Mouse (Mus musculus): ENCODE results near the gene Cntfr. TPM values are rescaled to one million over a fixed set of nuclear protein-coding genes. Genes with fewer than 3 reads are reported as not detected.
"Not testable (repeated sequence)": the region's sequence is repeated elsewhere in the genome, so short reads cannot be mapped to it uniquely, and the experiment has no call there.

Gene Cntfr
- polyA plus RNA-seq, 1 experiment from 2014 or later: 6.4 TPM

- 2% methylated on average over 14 of the region's 14 CpGs for WGBS
- H3K9ac ChIP-seq; H3K27me3 ChIP-seq (replicated peaks); H3K9me3 ChIP-seq; H3K36me3 ChIP-seq; H3K27ac ChIP-seq; H3K4me2 ChIP-seq (replicated peaks); H3K4me3 ChIP-seq (replicated peaks): not testable (repeated sequence)
- ATAC-seq: peak; percentile 24; the same call in 1 of the 2 replicates
- peaks cover 16% of the 10 kb centered on the region; the same call in 1 of the 2 replicates for H3K4me1 ChIP-seq (replicated peaks)
These were observed 11.9 kb downstream of the Cntfr start for GRCm38 (mm10) chr4:41684931-41685453.

- 0 out of 2 replicates have a peak overlapping the region, but pooled peaks have one; percentile 36 for H3K27ac ChIP-seq
- peak overlapping the region; percentile 35; the same call in 1 of the 2 replicates for H3K4me2 ChIP-seq (replicated peaks)
- ATAC-seq: peak; percentile 32; the same call in 1 of the 2 replicates
These were observed 12.6 kb downstream of the Cntfr start for GRCm38 (mm10) chr4:41684131-41684930.

GRCm38 (mm10) chr4:41683303-41683702, 13.6 kb downstream of the Cntfr start:
- H3K9me3 ChIP-seq; H3K9ac ChIP-seq; H3K4me3 ChIP-seq (replicated peaks); H3K36me3 ChIP-seq; H3K27ac ChIP-seq; H3K27me3 ChIP-seq (replicated peaks): not testable (repeated sequence)
- WGBS: 4% methylated on average over 9 of the region's 27 CpGs
- Histone ChIP-seq H3K4me2 (replicated peaks) (peak overlapping the region; percentile 49), H3K4me1 (replicated peaks) (peaks cover 31% of the 10 kb centered on the region; the same call in 1 of the 2 replicates)
- peak; percentile 63 for ATAC-seq

More at GRCm38 (mm10) chr4:41684131-41684930, 12.6 kb downstream of the Cntfr start:
- WGBS: 6% methylated on average over 21 of the region's 27 CpGs
- H3K9me3 ChIP-seq; H3K36me3 ChIP-seq; H3K27me3 ChIP-seq (replicated peaks); H3K4me3 ChIP-seq (replicated peaks); H3K9ac ChIP-seq: not testable (repeated sequence)
- peaks cover 22% of the 10 kb centered on the region; the same call in 1 of the 2 replicates for H3K4me1 ChIP-seq (replicated peaks)

- Histone ChIP-seq H3K36me3 (no peaks in the 10 kb centered on the region), H3K4me1 (replicated peaks) (peaks cover 32% of the 10 kb centered on the region; the same call in 1 of the 2 replicates), H3K4me3 (replicated peaks) (no peak overlapping the region), H3K9me3 (no peaks in the 10 kb centered on the region), H3K27me3 (replicated peaks) (0 out of 2 replicates have a peak, but pooled peaks cover 5% of the 10 kb centered on the region), H3K27ac (0 out of 2 replicates have a peak overlapping the region, but pooled peaks have one; percentile 37), H3K4me2 (replicated peaks) (peak overlapping the region; percentile 3), H3K9ac (no peak overlapping the region; the same call in 1 of the 2 replicates)
- ATAC-seq: no peak
- 27% methylated on average over 6 of the region's 6 CpGs for WGBS
These were observed 14.1 kb downstream of the Cntfr start for GRCm38 (mm10) chr4:41682789-41683188.

GRCm38 (mm10) chr4:41681947-41682346, 14.9 kb downstream of the Cntfr start:
- H3K4me3 ChIP-seq (replicated peaks): no peak overlapping the region
- peaks cover 40% of the 10 kb centered on the region; the same call in 1 of the 2 replicates for H3K4me1 ChIP-seq (replicated peaks)
- no peak overlapping the region for H3K4me2 ChIP-seq (replicated peaks)
- ATAC-seq: no peak
- H3K27me3 ChIP-seq (replicated peaks): 0 out of 2 replicates have a peak, but pooled peaks cover 5% of the 10 kb centered on the region
- H3K36me3 ChIP-seq: no peaks in the 10 kb centered on the region
- H3K9me3 ChIP-seq: no peaks in the 10 kb centered on the region
- WGBS: 60% methylated on average over 10 of the region's 10 CpGs
- no peak overlapping the region for H3K9ac ChIP-seq
- no peak overlapping the region for H3K27ac ChIP-seq

- peaks cover 48% of the 10 kb centered on the region for H3K4me1 ChIP-seq (replicated peaks)
- no peaks in the 10 kb centered on the region for H3K9me3 ChIP-seq
- no peak overlapping the region for H3K27ac ChIP-seq
- no peak for ATAC-seq
- H3K36me3 ChIP-seq: no peaks in the 10 kb centered on the region
- no peak overlapping the region for H3K4me2 ChIP-seq (replicated peaks)
- 0 out of 2 replicates have a peak, but pooled peaks cover 5% of the 10 kb centered on the region for H3K27me3 ChIP-seq (replicated peaks)
- 56% methylated on average over 4 of the region's 4 CpGs for whole genome bisulfite sequencing
- H3K9ac ChIP-seq: no peak overlapping the region
- H3K4me3 ChIP-seq (replicated peaks): no peak overlapping the region
These were observed 15.7 kb downstream of the Cntfr start for GRCm38 (mm10) chr4:41681176-41681575.

- H3K27ac ChIP-seq: 0 out of 2 replicates have a peak overlapping the region, but pooled peaks have one; percentile 11
- WGBS: 35% methylated on average over 2 of the region's 2 CpGs
- no peaks in the 10 kb centered on the region for H3K36me3 ChIP-seq
- H3K9ac ChIP-seq: no peak overlapping the region
- ATAC-seq: 0 out of 2 replicates have a peak, but pooled peaks have one; percentile 24
- peaks cover 51% of the 10 kb centered on the region for H3K4me1 ChIP-seq (replicated peaks)
- H3K9me3 ChIP-seq: no peaks in the 10 kb centered on the region
- no peak overlapping the region for H3K4me2 ChIP-seq (replicated peaks)
- no peak overlapping the region for H3K4me3 ChIP-seq (replicated peaks)
- 0 out of 2 replicates have a peak, but pooled peaks cover 5% of the 10 kb centered on the region for H3K27me3 ChIP-seq (replicated peaks)
These were observed 17.6 kb downstream of the Cntfr start for GRCm38 (mm10) chr4:41679291-41679690.

- Histone ChIP-seq H3K4me3 (replicated peaks) (no peak overlapping the region), H3K9ac (no peak overlapping the region), H3K27me3 (replicated peaks) (0 out of 2 replicates have a peak, but pooled peaks cover 5% of the 10 kb centered on the region), H3K9me3 (no peaks in the 10 kb centered on the region), H3K4me2 (replicated peaks) (no peak overlapping the region), H3K27ac (0 out of 2 replicates have a peak overlapping the region, but pooled peaks have one; percentile 11), H3K4me1 (replicated peaks) (peaks cover 50% of the 10 kb centered on the region), H3K36me3 (no peaks in the 10 kb centered on the region)
- no peak for ATAC-seq
- WGBS: 65% methylated on average over 6 of the region's 6 CpGs
These were observed 18.0 kb downstream of the Cntfr start for GRCm38 (mm10) chr4:41678863-41679262.

GRCm38 (mm10) chr4:41677006-41677629, 19.8 kb downstream of the Cntfr start:
- peak; percentile 52 for ATAC-seq
- Histone ChIP-seq H3K4me1 (replicated peaks) (peaks cover 49% of the 10 kb centered on the region), H3K4me3 (replicated peaks) (no peak overlapping the region), H3K9me3 (no peaks in the 10 kb centered on the region), H3K27ac (0 out of 2 replicates have a peak overlapping the region, but pooled peaks have one; percentile 27), H3K36me3 (no peaks in the 10 kb centered on the region), H3K4me2 (replicated peaks) (no peak overlapping the region), H3K9ac (no peak overlapping the region), H3K27me3 (replicated peaks) (no peaks in the 10 kb centered on the region)
- WGBS: 43% methylated on average over 13 of the region's 13 CpGs

- ATAC-seq: no peak
- H3K36me3 ChIP-seq: no peaks in the 10 kb centered on the region
- no peaks in the 10 kb centered on the region for H3K9me3 ChIP-seq
- H3K27ac ChIP-seq: no peak overlapping the region
- H3K4me3 ChIP-seq (replicated peaks): no peak overlapping the region
- WGBS: 55% methylated on average over 17 of the region's 17 CpGs
- H3K27me3 ChIP-seq (replicated peaks): no peaks in the 10 kb centered on the region
- H3K4me1 ChIP-seq (replicated peaks): peaks cover 55% of the 10 kb centered on the region
- H3K4me2 ChIP-seq (replicated peaks): no peak overlapping the region
- no peak overlapping the region; the same call in 1 of the 2 replicates for H3K9ac ChIP-seq
These were observed 20.5 kb downstream of the Cntfr start for GRCm38 (mm10) chr4:41676248-41677005.

- H3K36me3 ChIP-seq: no peaks in the 10 kb centered on the region
- no peaks in the 10 kb centered on the region for H3K9me3 ChIP-seq
- no peak for ATAC-seq
- H3K9ac ChIP-seq: no peak overlapping the region
- H3K27me3 ChIP-seq (replicated peaks): no peaks in the 10 kb centered on the region
- no peak overlapping the region for H3K27ac ChIP-seq
- H3K4me1 ChIP-seq (replicated peaks): peaks cover 36% of the 10 kb centered on the region
- no peak overlapping the region for H3K4me2 ChIP-seq (replicated peaks)
- 70% methylated on average over 19 of the region's 19 CpGs for WGBS
- H3K4me3 ChIP-seq (replicated peaks): no peak overlapping the region
These were observed 23.7 kb downstream of the Cntfr start for GRCm38 (mm10) chr4:41673186-41673585.

All from intestine, embryonic 15.5 days (tissue).